Mouse (Mus musculus): ENCODE results near the gene Gabrb1. TPM values are rescaled to one million over a fixed set of nuclear protein-coding genes. Genes with fewer than 3 reads are reported as not detected.

Gabrb1 gene
- polyA plus RNA-seq (2015; fragmentation: Nextera tagmentation; extraction: Ambion mirVana) = 40.9 and 48.1 TPM in 2 replicates

DNA sequence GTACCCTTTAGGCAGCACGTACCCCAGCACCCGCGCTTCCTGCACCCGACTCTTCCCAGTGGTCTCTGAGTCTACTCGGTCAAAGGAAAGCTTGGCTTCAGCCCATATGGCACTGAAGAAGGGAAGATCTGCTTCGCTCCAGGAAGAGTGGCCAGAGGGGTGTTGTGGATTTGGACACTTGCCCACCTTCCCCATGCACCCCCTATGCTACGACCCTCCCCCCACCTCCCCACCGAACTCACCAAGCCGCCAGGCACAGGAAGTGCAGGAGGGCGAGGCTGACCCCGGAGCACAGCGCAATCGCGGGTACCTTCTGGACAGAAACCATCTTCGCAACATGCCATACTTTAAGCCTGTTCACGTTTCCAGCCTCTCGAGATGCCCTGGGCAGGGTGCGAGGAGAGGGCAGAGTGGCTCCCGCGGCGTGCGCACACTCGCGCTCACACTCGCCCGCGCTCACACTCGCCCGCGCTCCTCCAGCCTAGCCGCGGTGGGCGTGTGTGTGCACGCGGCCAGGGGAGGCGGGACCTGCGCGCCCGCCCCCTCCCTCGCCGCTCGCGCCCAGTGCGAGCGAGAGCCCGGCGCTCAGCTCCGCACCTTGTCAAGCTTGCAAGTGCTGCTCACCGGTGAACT lies at the start of gene Gabrb1:
Gene Gabrb1 (plus strand): TSS at position 632 of the 633 bp plus-strand sequence.
- Histone ChIP-seq H3K9me3 (replicated peaks; ENCODE audit: control insufficient read depth, low read length, poor library complexity, severe bottlenecking) (no peaks in the 10 kb centered on the region), H3K4me2 (ENCODE audit: low read length) (peak within 1 kb of the TSS; percentile 82), H3K9ac (ENCODE audit: low read depth, low read length) (peak within 1 kb of the TSS; percentile 64), H3K4me3 (ENCODE audit: low read depth, low read length) (peak within 1 kb of the TSS; percentile 47), H3K27ac (ENCODE audit: low read length) (no peak within 1 kb of the TSS), H3K36me3 (ENCODE audit: control insufficient read depth, insufficient read depth, low read length) (no peaks in the 10 kb centered on the region), H3K27me3 (ENCODE audit: control insufficient read depth, insufficient read depth, low read depth, low read length) (peaks cover 2% of the 10 kb centered on the region; the same call in 1 of the 2 replicates), H3K4me1 (ENCODE audit: control insufficient read depth, insufficient read depth, low read length) (peaks cover 7% of the 10 kb centered on the region)
- peak; percentile 96 for ATAC-seq
- WGBS = under 1% methylated on average over 43 of the region's 49 CpGs

DNA sequence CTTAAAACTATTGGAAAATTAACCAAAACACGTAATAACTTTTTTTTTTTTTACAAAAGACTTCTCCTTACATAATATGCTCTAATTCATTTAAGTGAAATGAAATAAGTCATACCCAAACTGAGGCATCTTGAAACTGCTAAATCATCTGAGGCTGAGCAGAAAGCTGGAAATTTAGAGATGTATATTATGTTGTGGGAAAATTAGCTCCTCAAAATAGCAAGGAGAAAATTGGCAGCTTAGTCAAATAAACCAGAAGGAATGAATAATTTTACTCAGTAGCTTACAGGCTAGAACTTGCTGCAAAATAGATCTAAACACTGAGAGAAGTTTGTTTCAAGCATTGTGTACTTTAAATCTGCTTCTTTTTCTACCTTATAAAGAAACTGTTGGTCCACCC lies 49.2 kb upstream of the Gabrb1 start:
- H3K27ac ChIP-seq (ENCODE audit: low read length) = no peak overlapping the region
- no peak for ATAC-seq
- no peaks in the 10 kb centered on the region for H3K36me3 ChIP-seq (ENCODE audit: control insufficient read depth, insufficient read depth, low read length)
- H3K9me3 ChIP-seq (replicated peaks; ENCODE audit: control insufficient read depth, low read length, poor library complexity, severe bottlenecking) = no peaks in the 10 kb centered on the region
- WGBS = 83% methylated on average over 1 of the region's 1 CpGs
- peaks cover 4% of the 10 kb centered on the region; the same call in 1 of the 2 replicates for H3K4me1 ChIP-seq (ENCODE audit: control insufficient read depth, insufficient read depth, low read length)
- no peak overlapping the region for H3K9ac ChIP-seq (ENCODE audit: low read depth, low read length)
- no peaks in the 10 kb centered on the region for H3K27me3 ChIP-seq (ENCODE audit: control insufficient read depth, insufficient read depth, low read depth, low read length)
- no peak overlapping the region for H3K4me3 ChIP-seq (ENCODE audit: low read depth, low read length)
- H3K4me2 ChIP-seq (ENCODE audit: low read length) = no peak overlapping the region

GRCm38 (mm10) chr5:71614311-71614710 lies 43.6 kb upstream of the Gabrb1 start:
- WGBS = 94% methylated on average over 1 of the region's 1 CpGs
- H3K9me3 ChIP-seq (replicated peaks; ENCODE audit: control insufficient read depth, low read length, poor library complexity, severe bottlenecking) = no peaks in the 10 kb centered on the region
- H3K9ac ChIP-seq (ENCODE audit: low read depth, low read length) = no peak overlapping the region
- H3K4me2 ChIP-seq (ENCODE audit: low read length) = no peak overlapping the region
- no peak overlapping the region for H3K27ac ChIP-seq (ENCODE audit: low read length)
- H3K36me3 ChIP-seq (ENCODE audit: control insufficient read depth, insufficient read depth, low read length) = no peaks in the 10 kb centered on the region
- no peaks in the 10 kb centered on the region for H3K27me3 ChIP-seq (ENCODE audit: control insufficient read depth, insufficient read depth, low read depth, low read length)
- no peak for ATAC-seq
- H3K4me3 ChIP-seq (ENCODE audit: low read depth, low read length) = no peak overlapping the region
- no peaks in the 10 kb centered on the region for H3K4me1 ChIP-seq (ENCODE audit: control insufficient read depth, insufficient read depth, low read length)

DNA sequence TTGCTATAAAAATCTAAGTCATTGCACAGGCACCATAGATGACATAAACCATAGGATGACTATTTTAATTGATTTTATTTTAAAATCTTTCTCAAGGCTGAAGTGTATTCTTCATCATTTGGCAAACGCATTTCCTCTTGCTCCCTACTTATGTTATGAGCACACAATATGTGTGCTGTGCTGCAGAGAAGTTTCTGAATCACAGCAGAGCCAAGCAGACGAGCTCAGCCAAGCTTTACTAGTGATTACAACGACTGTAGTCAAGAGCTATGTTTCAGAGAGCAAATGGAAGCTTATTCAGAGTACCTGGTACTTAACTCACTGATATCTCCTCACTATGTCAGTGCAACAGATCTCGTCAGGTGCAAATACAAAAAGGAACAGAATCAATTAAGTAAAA lies 41.2 kb upstream of the Gabrb1 start:
- H3K36me3 ChIP-seq (ENCODE audit: control insufficient read depth, insufficient read depth, low read length) = no peaks in the 10 kb centered on the region
- ATAC-seq = no peak
- no peak overlapping the region for H3K4me2 ChIP-seq (ENCODE audit: low read length)
- no peak overlapping the region for H3K27ac ChIP-seq (ENCODE audit: low read length)
- H3K4me3 ChIP-seq (ENCODE audit: low read depth, low read length) = no peak overlapping the region
- H3K4me1 ChIP-seq (ENCODE audit: control insufficient read depth, insufficient read depth, low read length) = no peaks in the 10 kb centered on the region
- WGBS = 71% methylated on average over 4 of the region's 4 CpGs
- no peaks in the 10 kb centered on the region for H3K27me3 ChIP-seq (ENCODE audit: control insufficient read depth, insufficient read depth, low read depth, low read length)
- H3K9me3 ChIP-seq (replicated peaks; ENCODE audit: control insufficient read depth, low read length, poor library complexity, severe bottlenecking) = no peaks in the 10 kb centered on the region
- H3K9ac ChIP-seq (ENCODE audit: low read depth, low read length) = no peak overlapping the region

- no peak overlapping the region for H3K4me2 ChIP-seq (ENCODE audit: low read length)
- 90% methylated on average over 3 of the region's 3 CpGs for WGBS
These were observed 30.1 kb upstream of the Gabrb1 start for GRCm38 (mm10) chr5:71627820-71628219.

GRCm38 (mm10) chr5:71639804-71640203 lies 18.1 kb upstream of the Gabrb1 start:
- Histone ChIP-seq H3K27ac (ENCODE audit: low read length) (no peak overlapping the region), H3K36me3 (ENCODE audit: control insufficient read depth, insufficient read depth, low read length) (no peaks in the 10 kb centered on the region), H3K4me2 (ENCODE audit: low read length) (no peak overlapping the region), H3K27me3 (ENCODE audit: control insufficient read depth, insufficient read depth, low read depth, low read length) (no peaks in the 10 kb centered on the region), H3K4me1 (ENCODE audit: control insufficient read depth, insufficient read depth, low read length) (no peaks in the 10 kb centered on the region), H3K9ac (ENCODE audit: low read depth, low read length) (no peak overlapping the region), H3K9me3 (replicated peaks; ENCODE audit: control insufficient read depth, low read length, poor library complexity, severe bottlenecking) (no peaks in the 10 kb centered on the region), H3K4me3 (ENCODE audit: low read depth, low read length) (no peak overlapping the region)
- WGBS = 81% methylated on average over 10 of the region's 10 CpGs
- ATAC-seq = no peak

More at GRCm38 (mm10) chr5:71627820-71628219, 30.1 kb upstream of the Gabrb1 start:
- no peaks in the 10 kb centered on the region for H3K36me3 ChIP-seq (ENCODE audit: control insufficient read depth, insufficient read depth, low read length)
- no peak overlapping the region for H3K9ac ChIP-seq (ENCODE audit: low read depth, low read length)
- H3K27ac ChIP-seq (ENCODE audit: low read length) = no peak overlapping the region
- H3K4me3 ChIP-seq (ENCODE audit: low read depth, low read length) = no peak overlapping the region
- H3K9me3 ChIP-seq (replicated peaks; ENCODE audit: control insufficient read depth, low read length, poor library complexity, severe bottlenecking) = no peaks in the 10 kb centered on the region
- no peaks in the 10 kb centered on the region for H3K4me1 ChIP-seq (ENCODE audit: control insufficient read depth, insufficient read depth, low read length)
- no peaks in the 10 kb centered on the region for H3K27me3 ChIP-seq (ENCODE audit: control insufficient read depth, insufficient read depth, low read depth, low read length)
- no peak for ATAC-seq

DNA sequence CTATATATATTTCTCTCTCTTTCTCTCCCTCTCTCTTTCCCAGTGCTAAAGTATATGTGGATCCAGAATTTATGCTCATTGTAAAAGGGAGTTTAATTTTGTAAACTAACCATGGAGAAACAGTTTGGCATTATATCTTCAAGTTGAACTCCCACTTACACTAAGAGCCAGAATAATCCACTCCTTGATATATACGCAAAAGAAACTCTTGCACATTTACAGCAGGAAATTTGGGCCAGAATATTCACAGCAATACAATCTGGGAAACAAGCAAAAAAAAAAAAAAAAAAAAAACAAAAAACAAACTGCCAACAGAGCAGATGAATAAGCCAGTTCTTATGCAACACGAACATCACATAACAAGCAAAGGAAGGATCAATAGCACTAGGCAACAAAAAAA lies 9.8 kb upstream of the Gabrb1 start:
- Histone ChIP-seq H3K4me3 (ENCODE audit: low read depth, low read length) (no peak overlapping the region), H3K9ac (ENCODE audit: low read depth, low read length) (no peak overlapping the region), H3K27me3 (ENCODE audit: control insufficient read depth, insufficient read depth, low read depth, low read length) (no peaks in the 10 kb centered on the region), H3K27ac (ENCODE audit: low read length) (no peak overlapping the region), H3K4me1 (ENCODE audit: control insufficient read depth, insufficient read depth, low read length) (no peaks in the 10 kb centered on the region), H3K9me3 (replicated peaks; ENCODE audit: control insufficient read depth, low read length, poor library complexity, severe bottlenecking) (no peaks in the 10 kb centered on the region), H3K4me2 (ENCODE audit: low read length) (no peak overlapping the region), H3K36me3 (ENCODE audit: control insufficient read depth, insufficient read depth, low read length) (no peaks in the 10 kb centered on the region)
- WGBS = 70% methylated on average over 2 of the region's 2 CpGs
- no peak for ATAC-seq

DNA sequence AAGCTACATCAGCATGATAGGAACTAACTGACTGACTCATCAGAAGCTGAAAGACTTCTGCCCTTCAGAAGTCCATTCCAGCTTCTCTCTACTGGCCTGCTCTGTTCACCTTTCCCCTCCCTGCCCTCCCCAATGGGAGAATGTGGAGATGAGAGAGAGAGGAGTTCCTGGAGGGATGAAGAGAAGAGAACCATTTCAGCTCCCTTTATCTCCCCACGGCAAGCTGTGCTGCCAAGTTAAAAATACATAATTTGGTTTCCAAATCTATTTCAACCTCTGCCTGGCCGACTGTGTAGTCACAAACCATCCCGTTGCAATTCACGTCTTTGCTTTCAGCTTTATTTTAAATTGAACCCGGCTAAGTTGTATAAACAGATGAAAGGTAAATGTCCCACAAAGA lies 3.9 kb upstream of the Gabrb1 start:
- ATAC-seq = no peak
- Histone ChIP-seq H3K4me2 (ENCODE audit: low read length) (no peak overlapping the region), H3K9me3 (replicated peaks; ENCODE audit: control insufficient read depth, low read length, poor library complexity, severe bottlenecking) (no peaks in the 10 kb centered on the region), H3K4me3 (ENCODE audit: low read depth, low read length) (no peak overlapping the region), H3K36me3 (ENCODE audit: control insufficient read depth, insufficient read depth, low read length) (no peaks in the 10 kb centered on the region), H3K27ac (ENCODE audit: low read length) (no peak overlapping the region), H3K4me1 (ENCODE audit: control insufficient read depth, insufficient read depth, low read length) (peaks cover 7% of the 10 kb centered on the region), H3K9ac (ENCODE audit: low read depth, low read length) (no peak overlapping the region), H3K27me3 (ENCODE audit: control insufficient read depth, insufficient read depth, low read depth, low read length) (no peaks in the 10 kb centered on the region)
- 68% methylated on average over 5 of the region's 5 CpGs for WGBS

GRCm38 (mm10) chr5:71656771-71657170 lies 1.1 kb upstream of the Gabrb1 start:
- Histone ChIP-seq H3K4me3 (ENCODE audit: low read depth, low read length) (peak overlapping the region; percentile 47), H3K4me2 (ENCODE audit: low read length) (peak overlapping the region; percentile 82), H3K9ac (ENCODE audit: low read depth, low read length) (peak overlapping the region; percentile 21; the same call in 1 of the 2 replicates), H3K27me3 (ENCODE audit: control insufficient read depth, insufficient read depth, low read depth, low read length) (peaks cover 2% of the 10 kb centered on the region; the same call in 1 of the 2 replicates), H3K9me3 (replicated peaks; ENCODE audit: control insufficient read depth, low read length, poor library complexity, severe bottlenecking) (no peaks in the 10 kb centered on the region), H3K36me3 (ENCODE audit: control insufficient read depth, insufficient read depth, low read length) (no peaks in the 10 kb centered on the region), H3K4me1 (ENCODE audit: control insufficient read depth, insufficient read depth, low read length) (peaks cover 7% of the 10 kb centered on the region), H3K27ac (ENCODE audit: low read length) (no peak overlapping the region)
- WGBS = 11% methylated on average over 10 of the region's 10 CpGs
- no peak for ATAC-seq
